Mouse (Mus musculus): Measurements from ENCODE around the gene Eogt.

Gene Eogt

GRCm38 (mm10) chr6:97148383-97149251 lies at the start of gene Eogt:
Gene Eogt (minus strand): TSS chr6:97149182.
- DNase-seq: peak; percentile 79

- DNase-seq: no peak
Observed at GRCm38 (mm10) chr6:97179367-97179828, 30.4 kb upstream of the Eogt start.

GRCm38 (mm10) chr6:97178491-97179366 lies 29.7 kb upstream of the Eogt start, which contains the start of gene Tmf1:
Gene Tmf1 (minus strand): TSS chr6:97179122.
- DNase-seq: peak; percentile 96

GRCm38 (mm10) chr6:97175716-97176115 lies 26.7 kb upstream of the Eogt start:
- DNase-seq: no peak

GRCm38 (mm10) chr6:97150156-97150555 lies 1.2 kb upstream of the Eogt start:
- no peak for DNase-seq

- no peak for DNase-seq
Observed at GRCm38 (mm10) chr6:97149721-97150120, 739 bp upstream of the Eogt start.

- DNase-seq: peak; percentile 6
Observed at GRCm38 (mm10) chr6:97147755-97148382, 1.1 kb downstream of the Eogt start.

GRCm38 (mm10) chr6:97145156-97145555 lies 3.8 kb downstream of the Eogt start:
- no peak for DNase-seq

- DNase-seq: no peak
Observed at GRCm38 (mm10) chr6:97144359-97144758, 4.6 kb downstream of the Eogt start.

- no peak for DNase-seq
Observed at GRCm38 (mm10) chr6:97142611-97143010, 6.4 kb downstream of the Eogt start.

- DNase-seq: no peak
Observed at GRCm38 (mm10) chr6:97141811-97142210, 7.2 kb downstream of the Eogt start.

- no peak for DNase-seq
Observed at GRCm38 (mm10) chr6:97132707-97133303, 16.2 kb downstream of the Eogt start.

GRCm38 (mm10) chr6:97131808-97132207 lies 17.2 kb downstream of the Eogt start:
- no peak for DNase-seq

GRCm38 (mm10) chr6:97130979-97131378 lies 18.0 kb downstream of the Eogt start:
- no peak for DNase-seq

- peak; percentile 7 for DNase-seq
Observed at GRCm38 (mm10) chr6:97124336-97125010, 24.5 kb downstream of the Eogt start.

GRCm38 (mm10) chr6:97120922-97121321 lies 28.1 kb downstream of the Eogt start:
- no peak for DNase-seq

GRCm38 (mm10) chr6:97118327-97118726 lies 30.7 kb downstream of the Eogt start:
- no peak for DNase-seq

- DNase-seq: no peak
Observed at GRCm38 (mm10) chr6:97116896-97117295, 32.1 kb downstream of the Eogt start.

GRCm38 (mm10) chr6:97114821-97115220 lies 34.2 kb downstream of the Eogt start:
- no peak for DNase-seq

- no peak for DNase-seq
Observed at GRCm38 (mm10) chr6:97112177-97112576, 36.8 kb downstream of the Eogt start.

- DNase-seq: peak; percentile 28
Observed at GRCm38 (mm10) chr6:97106777-97107176, 42.2 kb downstream of the Eogt start.

- no peak for DNase-seq
Observed at GRCm38 (mm10) chr6:97106106-97106505, 42.9 kb downstream of the Eogt start.

All from right cerebral cortex, postnatal 25 days (tissue).